Mouse (Mus musculus): Measurements from ENCODE around the gene Bhlha9. TPM values are rescaled to one million over a fixed set of nuclear protein-coding genes. Genes with fewer than 3 reads are reported as not detected.
"Not testable (repeated sequence)": the region's sequence is repeated elsewhere in the genome, so short reads cannot be mapped to it uniquely, and the experiment has no call there.

Bhlha9 gene
- polyA plus RNA-seq, 1 experiment, result 0.37 TPM

DNA sequence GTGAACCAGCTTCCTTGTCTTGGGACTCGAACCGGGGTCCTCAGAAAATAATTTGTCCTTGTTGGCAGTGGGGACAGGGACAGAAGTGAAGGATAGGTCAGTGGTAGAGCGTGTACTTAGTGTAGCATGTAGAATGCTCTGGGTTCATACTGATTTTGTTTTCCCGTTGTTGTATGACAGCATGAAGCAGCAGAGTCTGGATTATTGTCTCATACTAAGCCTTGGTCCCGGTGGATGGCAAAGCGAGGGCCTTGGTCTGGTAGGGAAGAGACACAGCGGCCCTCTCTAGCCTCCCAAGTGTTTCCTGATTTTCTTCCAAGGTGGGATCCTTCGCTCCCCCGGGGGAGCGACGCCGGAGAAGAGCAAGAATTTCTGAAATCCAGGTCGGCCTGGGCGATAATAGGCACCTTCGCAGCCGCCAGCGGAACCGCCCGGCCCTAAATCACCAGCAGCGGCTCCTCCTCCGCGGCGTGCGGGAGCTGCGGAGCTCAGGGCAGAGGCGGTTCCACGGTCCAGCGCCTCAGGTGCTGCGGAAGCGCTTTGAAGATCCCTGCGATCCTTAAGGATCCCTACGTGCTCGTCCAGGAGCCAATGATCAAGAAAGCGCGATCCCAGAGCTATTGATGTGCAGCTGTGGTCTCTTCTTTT lies 6.1 kb upstream of the Bhlha9 start:
- TF ChIP-seq POLR2A (IDR thresholded peaks at IDR 0.05; ENCODE audit: borderline replicate concordance, extremely low read depth, insufficient read depth, insufficient read length, poor library complexity, severe bottlenecking), result no peak
- no peak for TF ChIP-seq CTCF (IDR thresholded peaks at IDR 0.05; ENCODE audit: borderline replicate concordance, extremely low read depth, insufficient read depth, insufficient read length)
- DNase-seq (ENCODE audit: low read depth), result peak; percentile 50

DNA sequence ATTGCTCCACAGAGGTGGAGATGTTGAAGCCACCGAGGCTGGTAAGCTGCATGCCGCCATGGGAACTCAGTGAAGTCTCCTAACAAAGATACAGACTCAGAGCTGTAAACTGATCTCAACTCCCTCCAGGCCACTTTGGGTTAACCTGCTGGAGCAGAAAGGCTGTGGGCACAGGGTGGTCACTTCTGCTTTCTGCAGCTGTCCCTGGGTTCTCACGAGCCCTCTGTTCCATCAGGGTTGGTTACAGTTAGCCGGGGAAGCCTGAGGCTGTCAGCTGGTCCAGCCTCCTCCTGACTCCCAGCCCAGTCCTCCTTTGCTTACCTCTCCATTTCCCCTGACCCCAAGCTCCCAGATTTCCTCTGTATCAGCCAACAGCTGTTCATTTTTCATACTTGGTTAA lies 4.5 kb upstream of the Bhlha9 start:
- no peak for DNase-seq (ENCODE audit: low read depth)
- TF ChIP-seq CTCF (IDR thresholded peaks at IDR 0.05; ENCODE audit: borderline replicate concordance, extremely low read depth, insufficient read depth, insufficient read length), result no peak
- no peak for TF ChIP-seq POLR2A (IDR thresholded peaks at IDR 0.05; ENCODE audit: borderline replicate concordance, extremely low read depth, insufficient read depth, insufficient read length, poor library complexity, severe bottlenecking)

DNA sequence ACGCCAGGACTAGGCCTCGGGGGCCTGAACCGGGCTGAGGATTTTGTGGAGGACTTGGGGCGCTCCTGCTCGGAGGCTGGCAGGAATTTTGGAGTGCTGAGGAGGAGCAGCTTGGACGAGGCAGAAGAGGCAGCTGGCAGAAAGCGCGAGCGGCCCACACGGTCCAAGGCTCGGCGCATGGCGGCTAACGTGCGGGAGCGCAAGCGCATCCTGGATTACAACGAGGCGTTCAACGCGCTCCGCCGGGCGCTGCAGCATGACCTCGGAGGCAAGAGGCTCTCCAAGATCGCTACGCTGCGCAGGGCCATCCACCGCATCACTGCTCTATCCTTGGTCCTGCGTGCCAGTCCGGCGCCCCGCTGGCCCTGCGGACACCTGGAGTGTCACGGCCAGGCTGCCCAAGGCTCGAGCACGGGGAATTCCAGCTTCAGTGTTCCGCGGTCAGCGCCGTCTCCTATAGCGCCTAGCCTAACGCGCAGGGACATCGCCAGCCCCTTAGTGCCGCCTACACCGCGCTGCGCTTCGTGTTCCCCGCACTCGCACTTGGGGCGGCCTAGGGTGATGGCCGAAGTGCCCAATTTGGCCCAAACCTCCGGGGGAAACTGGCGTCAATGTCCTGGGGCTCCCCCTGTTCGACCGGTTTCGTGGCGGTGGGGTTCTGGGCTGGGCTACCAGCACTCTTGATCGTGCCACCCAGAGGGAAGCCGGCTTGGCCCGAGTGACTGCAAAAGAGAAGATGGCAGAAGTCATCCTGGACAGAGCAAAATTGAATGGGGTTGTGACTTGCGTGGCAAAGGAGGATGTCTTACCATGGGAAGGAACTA lies 503 bp downstream of the Bhlha9 start:
- peak; percentile 46 for DNase-seq (ENCODE audit: low read depth)
- no peak for TF ChIP-seq POLR2A (IDR thresholded peaks at IDR 0.05; ENCODE audit: borderline replicate concordance, extremely low read depth, insufficient read depth, insufficient read length, poor library complexity, severe bottlenecking)
- no peak for TF ChIP-seq CTCF (IDR thresholded peaks at IDR 0.05; ENCODE audit: borderline replicate concordance, extremely low read depth, insufficient read depth, insufficient read length)

DNA sequence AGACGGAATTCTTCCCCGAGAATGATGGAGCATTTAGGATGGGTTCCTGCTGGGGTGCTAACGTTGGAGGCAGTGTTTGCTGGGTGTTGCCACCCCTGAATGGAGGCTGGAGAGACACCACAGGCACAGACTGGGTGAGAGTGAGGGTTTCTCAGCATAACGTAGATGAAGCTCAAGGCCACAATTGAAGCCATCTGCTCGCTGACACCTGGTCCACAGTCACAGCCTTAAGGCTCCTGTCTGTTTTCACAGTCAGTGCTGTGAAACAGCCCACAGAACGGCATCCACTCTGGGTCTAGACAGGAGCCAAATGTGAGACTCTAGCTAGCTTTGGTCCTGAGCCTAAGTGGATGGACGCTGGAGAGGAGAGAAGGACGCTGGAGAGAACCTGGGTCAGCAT lies 1.9 kb downstream of the Bhlha9 start:
- DNase-seq (ENCODE audit: low read depth), result no peak
- TF ChIP-seq POLR2A (IDR thresholded peaks at IDR 0.05; ENCODE audit: borderline replicate concordance, extremely low read depth, insufficient read depth, insufficient read length, poor library complexity, severe bottlenecking) (no peak), CTCF (IDR thresholded peaks at IDR 0.05; ENCODE audit: borderline replicate concordance, extremely low read depth, insufficient read depth, insufficient read length) (no peak)

DNA sequence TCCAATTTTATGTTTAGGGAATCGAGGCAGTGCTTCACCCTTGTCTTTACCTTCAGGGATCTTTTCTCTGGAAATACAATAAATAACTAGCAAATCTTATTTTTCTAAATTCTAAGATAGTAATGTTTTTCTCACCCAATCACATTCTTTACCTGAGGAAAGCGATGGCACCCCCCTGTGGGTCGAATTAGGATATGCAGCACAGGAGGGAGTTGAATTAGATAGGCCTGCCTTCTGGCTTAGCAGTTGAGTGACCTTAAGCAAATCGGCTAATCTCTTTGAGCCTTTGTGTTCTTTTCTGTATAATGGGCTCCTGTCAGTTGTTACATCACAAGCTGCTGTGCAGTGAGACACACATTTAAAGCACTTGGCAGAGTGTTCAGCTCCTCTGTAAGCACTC lies 2.4 kb downstream of the Bhlha9 start:
- TF ChIP-seq CTCF (IDR thresholded peaks at IDR 0.05; ENCODE audit: borderline replicate concordance, extremely low read depth, insufficient read depth, insufficient read length), result peak; percentile 12; the same call in 1 of the 2 replicates
- TF ChIP-seq POLR2A (IDR thresholded peaks at IDR 0.05; ENCODE audit: borderline replicate concordance, extremely low read depth, insufficient read depth, insufficient read length, poor library complexity, severe bottlenecking), result no peak
- no peak for DNase-seq (ENCODE audit: low read depth)

DNA sequence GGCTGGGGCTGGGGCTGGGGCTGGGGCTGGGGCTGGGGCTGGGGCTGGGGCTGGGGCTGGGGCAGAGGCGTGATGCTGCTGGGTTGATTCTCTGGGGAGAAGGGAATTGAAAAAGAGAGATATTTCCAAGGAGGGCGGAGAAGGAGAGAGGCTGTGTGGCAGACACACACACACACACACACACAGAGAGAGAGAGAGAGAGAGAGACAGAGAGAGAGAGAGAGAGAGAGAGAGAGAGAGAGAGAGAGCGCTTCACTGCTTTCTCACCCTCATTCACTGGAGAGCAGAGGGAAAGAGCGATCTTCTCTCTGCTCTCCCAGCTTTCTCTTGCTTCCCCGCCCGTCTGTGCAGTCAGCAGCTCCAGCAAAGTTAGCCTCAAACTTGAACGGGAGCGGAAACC lies 7.2 kb downstream of the Bhlha9 start, which contains the start of gene Trarg1:
Gene Trarg1 (plus strand): TSS at position 301 of the 400 bp plus-strand sequence.
- not testable (repeated sequence) for DNase-seq (ENCODE audit: low read depth)

DNA sequence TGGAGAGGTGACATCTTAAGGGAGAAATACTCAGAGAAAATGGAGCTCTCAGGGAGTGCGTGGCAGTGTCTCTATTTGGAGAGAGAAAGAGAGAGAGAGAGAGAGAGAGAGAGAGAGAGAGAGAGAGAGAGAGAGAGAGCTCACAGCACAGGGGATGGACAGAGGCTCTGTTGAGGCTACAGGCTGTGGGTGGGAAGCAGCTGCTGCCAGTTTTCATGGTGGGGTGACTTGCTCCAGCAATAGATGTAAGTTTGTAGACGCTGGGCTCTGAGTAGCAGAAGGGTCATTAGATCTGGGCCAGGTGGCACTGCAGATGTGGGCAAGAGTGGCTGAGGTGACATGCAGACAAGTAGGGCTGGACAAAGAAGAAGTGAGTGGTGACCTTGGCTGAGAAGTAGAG lies 13.3 kb downstream of the Bhlha9 start:
- DNase-seq (ENCODE audit: low read depth), result no peak
- TF ChIP-seq CTCF (IDR thresholded peaks at IDR 0.05; ENCODE audit: borderline replicate concordance, extremely low read depth, insufficient read depth, insufficient read length) (no peak), POLR2A (IDR thresholded peaks at IDR 0.05; ENCODE audit: borderline replicate concordance, extremely low read depth, insufficient read depth, insufficient read length, poor library complexity, severe bottlenecking) (no peak)

DNA sequence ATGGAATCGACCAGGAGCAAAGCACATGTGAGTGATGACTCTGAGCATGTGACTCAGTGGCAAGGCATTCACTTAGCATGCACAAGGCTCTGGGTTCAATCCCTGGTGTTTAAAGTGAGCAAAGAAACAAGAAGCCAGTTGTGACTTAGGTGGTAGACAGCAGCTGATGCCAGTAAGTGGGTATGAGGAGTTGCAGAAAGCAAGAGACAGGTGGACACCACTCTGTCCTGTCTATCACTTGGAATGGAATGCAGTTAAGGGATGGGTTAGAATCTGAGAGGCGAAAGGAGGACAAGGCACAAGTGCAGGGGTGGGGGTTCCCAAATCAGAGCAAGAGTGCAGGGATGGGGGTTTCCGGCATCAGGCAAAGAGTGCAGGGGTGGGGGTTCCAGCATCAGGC lies 19.8 kb downstream of the Bhlha9 start:
- TF ChIP-seq CTCF (IDR thresholded peaks at IDR 0.05; ENCODE audit: borderline replicate concordance, extremely low read depth, insufficient read depth, insufficient read length) (no peak), POLR2A (IDR thresholded peaks at IDR 0.05; ENCODE audit: borderline replicate concordance, extremely low read depth, insufficient read depth, insufficient read length, poor library complexity, severe bottlenecking) (no peak)
- DNase-seq (ENCODE audit: low read depth), result no peak

DNA sequence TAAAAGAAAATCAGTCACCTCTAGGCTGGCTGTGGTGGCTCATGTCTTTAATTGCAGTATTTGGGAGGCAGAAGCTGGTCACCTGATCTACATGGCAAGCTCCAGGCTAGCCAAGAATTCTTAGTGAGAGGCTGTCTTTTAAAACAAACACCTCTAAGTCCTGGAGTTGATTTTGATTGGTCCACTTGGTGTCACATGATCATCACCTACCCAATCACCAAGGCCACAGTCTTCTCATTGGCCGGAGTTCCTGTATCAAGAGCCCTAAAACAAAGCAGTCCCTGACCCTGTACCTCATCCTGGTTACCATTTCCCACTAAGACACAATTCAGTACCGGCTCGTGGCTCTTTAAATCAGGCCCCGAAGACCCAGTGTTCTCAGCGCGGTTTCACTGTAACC lies 23.5 kb downstream of the Bhlha9 start:
- TF ChIP-seq POLR2A (IDR thresholded peaks at IDR 0.05; ENCODE audit: borderline replicate concordance, extremely low read depth, insufficient read depth, insufficient read length, poor library complexity, severe bottlenecking), result no peak
- TF ChIP-seq CTCF (IDR thresholded peaks at IDR 0.05; ENCODE audit: borderline replicate concordance, extremely low read depth, insufficient read depth, insufficient read length), result no peak

DNA sequence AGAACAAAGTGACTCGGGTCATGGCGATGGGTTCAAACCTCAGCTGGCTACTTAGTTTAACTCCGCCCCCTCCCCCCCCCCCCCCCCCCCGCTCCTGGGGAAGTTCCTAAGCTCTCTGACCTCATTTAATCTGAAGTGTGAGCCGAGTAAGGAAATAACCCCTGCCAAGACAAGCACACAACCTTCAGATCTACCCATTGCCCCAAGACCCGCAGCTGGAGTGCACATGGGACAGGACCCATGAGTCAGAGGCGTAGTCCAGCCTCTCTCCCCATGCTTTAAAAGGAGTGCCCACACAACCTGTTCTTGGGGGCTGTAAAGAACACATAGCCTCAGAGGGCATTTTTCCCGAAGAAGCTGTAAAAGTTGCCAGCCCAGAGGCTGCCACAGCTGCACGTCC lies 27.4 kb downstream of the Bhlha9 start:
- no peak for TF ChIP-seq CTCF (IDR thresholded peaks at IDR 0.05; ENCODE audit: borderline replicate concordance, extremely low read depth, insufficient read depth, insufficient read length)
- no peak for DNase-seq (ENCODE audit: low read depth)

More for the DNA sequence above, 23.5 kb downstream of the Bhlha9 start:
- DNase-seq (ENCODE audit: low read depth), result peak; percentile 33

DNA sequence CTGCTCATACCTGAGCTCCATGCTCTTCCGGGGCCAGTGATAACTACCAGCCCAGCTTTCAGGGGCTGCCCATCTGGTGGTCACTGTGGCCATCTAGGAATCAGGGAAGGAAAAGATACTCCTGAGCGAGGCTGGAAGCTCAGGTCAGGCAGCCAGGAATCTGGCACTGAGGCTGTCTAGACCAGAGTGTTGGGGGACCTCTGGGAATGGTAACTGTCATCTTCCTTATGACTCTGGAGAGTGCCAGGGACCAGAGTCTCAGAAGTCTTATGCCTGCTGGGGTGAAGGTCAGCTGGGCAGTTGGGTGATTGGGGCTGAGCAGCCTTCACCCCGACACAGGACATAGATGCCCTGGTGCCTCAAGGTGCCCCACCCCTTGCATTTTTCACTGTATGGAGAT lies 35.4 kb downstream of the Bhlha9 start:
- no peak for DNase-seq (ENCODE audit: low read depth)
- no peak for TF ChIP-seq POLR2A (IDR thresholded peaks at IDR 0.05; ENCODE audit: borderline replicate concordance, extremely low read depth, insufficient read depth, insufficient read length, poor library complexity, severe bottlenecking)
- TF ChIP-seq CTCF (IDR thresholded peaks at IDR 0.05; ENCODE audit: borderline replicate concordance, extremely low read depth, insufficient read depth, insufficient read length), result no peak

DNA sequence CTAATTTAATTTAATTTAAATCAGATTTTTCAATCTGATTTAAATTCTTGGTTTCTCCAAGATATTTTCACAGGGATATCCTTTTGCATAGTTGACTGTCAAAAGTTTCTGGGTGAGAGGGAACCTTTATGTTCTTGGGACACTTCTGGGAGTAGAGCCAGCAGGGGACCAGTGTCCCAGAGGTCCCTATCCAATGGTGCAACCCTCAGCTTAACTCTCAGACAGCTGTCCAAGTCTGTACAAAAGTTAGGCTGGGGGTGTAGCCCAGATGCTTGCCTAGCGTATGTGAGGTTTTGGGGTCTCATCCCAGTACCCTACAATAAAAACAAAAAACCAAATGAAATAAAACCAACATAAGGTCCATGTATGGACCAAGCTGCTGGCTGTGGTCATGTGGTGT lies 35.8 kb downstream of the Bhlha9 start:
- TF ChIP-seq CTCF (IDR thresholded peaks at IDR 0.05; ENCODE audit: borderline replicate concordance, extremely low read depth, insufficient read depth, insufficient read length) (no peak), POLR2A (IDR thresholded peaks at IDR 0.05; ENCODE audit: borderline replicate concordance, extremely low read depth, insufficient read depth, insufficient read length, poor library complexity, severe bottlenecking) (no peak)
- DNase-seq (ENCODE audit: low read depth), result no peak
